Mouse (Mus musculus) cerebellum, postnatal 14 days (tissue): ENCODE measurements around the gene Myo15b.

Source experiments
- DNase-seq, 2 experiments: peaks; one replicate each; pipeline ENCODE4 v3.0.0; 2021; ENCODE audit warnings: mixed read lengths in 2 of 2

The Myo15b gene

GRCm38 (mm10) chr11:115858354-115858753, at the start of gene Myo15b:
Gene Myo15b, plus strand, starts transcription at chr11:115858406.
- DNase-seq: no peak

GRCm38 (mm10) chr11:115808696-115809310, 49.4 kb upstream of the Myo15b start:
- DNase-seq: no peak

- DNase-seq: no peak
These were observed 48.9 kb upstream of the Myo15b start for GRCm38 (mm10) chr11:115809311-115809781.

GRCm38 (mm10) chr11:115810377-115810776, 47.8 kb upstream of the Myo15b start:
- no peak for DNase-seq

GRCm38 (mm10) chr11:115811381-115812093, 46.7 kb upstream of the Myo15b start:
- DNase-seq: no peak

- DNase-seq: no peak
These were observed 46.1 kb upstream of the Myo15b start for GRCm38 (mm10) chr11:115812095-115812494.

- peak in 1 of 2 experiments; percentile 44 for DNase-seq
These were observed 45.4 kb upstream of the Myo15b start for GRCm38 (mm10) chr11:115812533-115813420.

GRCm38 (mm10) chr11:115813507-115814296, 44.5 kb upstream of the Myo15b start, which contains the start of gene Caskin2:
Gene Caskin2, minus strand, starts transcription at chr11:115813639.
- DNase-seq: peak; percentile 96

GRCm38 (mm10) chr11:115814605-115815450, 43.4 kb upstream of the Myo15b start, which contains the start of gene Tsen54:
Gene Tsen54, plus strand, starts transcription at chr11:115814724.
- peak; percentile 93 to 96 for DNase-seq

- no peak for DNase-seq
These were observed 40.9 kb upstream of the Myo15b start for GRCm38 (mm10) chr11:115817331-115817730.

- DNase-seq: no peak
These were observed 38.1 kb upstream of the Myo15b start for GRCm38 (mm10) chr11:115819915-115820623.

- DNase-seq: no peak
These were observed 37.2 kb upstream of the Myo15b start for GRCm38 (mm10) chr11:115821001-115821400.

- peak; percentile 76 to 77 for DNase-seq
These were observed 34.1 kb upstream of the Myo15b start, which contains the start of gene Llgl2 for GRCm38 (mm10) chr11:115823774-115824740. Gene Llgl2, plus strand, starts transcription at chr11:115824049.

- DNase-seq: no peak
These were observed 33.4 kb upstream of the Myo15b start for GRCm38 (mm10) chr11:115824813-115825212.

GRCm38 (mm10) chr11:115826487-115826886, 31.7 kb upstream of the Myo15b start:
- no peak for DNase-seq

GRCm38 (mm10) chr11:115827624-115828023, 30.6 kb upstream of the Myo15b start:
- DNase-seq: no peak

- DNase-seq: no peak
These were observed 29.2 kb upstream of the Myo15b start for GRCm38 (mm10) chr11:115829036-115829435.

GRCm38 (mm10) chr11:115830550-115831325, 27.5 kb upstream of the Myo15b start:
- DNase-seq: no peak
